Mouse (Mus musculus) lung, adult 2 months (tissue): Measurements from ENCODE around the gene Derl3.

Experiments used
- CTCF ChIP-seq: fragments of 200-500 bp; IDR thresholded peaks from 2 replicates; pipeline ENCODE4 v1.5.1; 2011; ENCODE audit warnings: mild to moderate bottlenecking, low read length, control low read depth; ENCODE audit not compliant: insufficient read depth
- POLR2A ChIP-seq: fragments of 200-500 bp; IDR thresholded peaks from 2 replicates; pipeline ENCODE4 v1.6.1; 2011; ENCODE audit warnings: low read depth, mild to moderate bottlenecking, control low read depth, low read length, borderline replicate concordance; ENCODE audit errors: extremely low read depth

DNA sequence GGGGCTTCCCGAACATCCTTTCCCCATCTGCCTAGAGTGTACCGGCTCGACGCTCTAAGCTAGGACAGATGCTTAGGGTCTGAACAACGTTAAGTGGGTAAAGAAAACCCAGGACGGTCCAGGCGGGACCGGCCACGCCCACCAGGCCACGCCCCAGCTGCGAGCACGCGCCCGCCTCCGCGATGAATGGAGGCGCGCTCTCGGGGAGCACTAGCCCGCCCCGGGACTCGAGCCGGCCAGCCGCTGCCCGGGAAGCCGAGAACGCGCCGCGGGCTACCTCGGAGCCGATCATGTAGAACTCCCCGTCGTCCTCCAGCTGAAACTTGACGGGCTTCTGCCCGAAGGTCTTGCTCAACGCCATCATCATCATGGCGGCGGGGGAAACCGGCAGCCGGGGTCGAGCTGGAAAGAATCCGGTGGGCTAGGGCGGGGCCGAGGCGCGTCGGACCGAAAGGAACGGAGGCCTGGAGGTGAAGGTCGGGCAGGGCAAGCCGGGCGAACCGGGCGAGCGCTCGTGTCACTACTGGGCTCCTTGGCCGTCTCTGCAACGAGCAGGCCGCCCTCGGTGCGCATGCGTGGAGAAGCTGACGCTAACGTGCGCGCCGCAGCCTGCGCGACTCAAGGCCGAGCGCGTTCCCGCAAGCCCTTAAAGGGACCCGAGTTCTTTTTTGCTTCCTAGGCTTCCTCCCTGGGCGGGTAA is 28.0 kb downstream of the Derl3 start, which contains the start of gene Smarcb1:
- TF ChIP-seq POLR2A (peak; percentile 76; the same call in 1 of the 2 replicates), CTCF (no peak)
